Mouse (Mus musculus) forebrain, embryonic 11.5 days (tissue): ENCODE data around the gene Rab19. TPM values are rescaled to one million over a fixed set of nuclear protein-coding genes. Genes with fewer than 3 reads are reported as not detected.
A peak's percentile ranks its signal among the peaks of the same experiment; 100 is the strongest.
"Not testable (repeated sequence)": the region's sequence is repeated elsewhere in the genome, so short reads cannot be mapped to it uniquely, and the experiment has no call there.

Experiments used
- ATAC-seq: fragments of 200-750 bp; cut with Nextera tagmentation; replicated peaks from 2 replicates; pipeline ENCODE4 v1.8.0; 2017; ENCODE audit warnings: moderate TSS enrichment; ENCODE audit not compliant: low FRiP score
- DNase-seq: peaks from one replicate; pipeline ENCODE4 v3.0.0-alpha.2; 2017; ENCODE audit warnings: low spot score
- H3K27ac ChIP-seq: fragments of 300-500 bp; sonication (generic); 2 replicates; pipeline ENCODE4 v1.5.1; 2014; ENCODE audit warnings: low read depth, low read length
- H3K27me3 ChIP-seq: fragments of 300-500 bp; sonication (generic); 2 replicates; pipeline ENCODE4 v1.6.1; 2014; ENCODE audit warnings: mild to moderate bottlenecking, low read length, mixed read lengths; ENCODE audit not compliant: control insufficient read depth, insufficient read depth
- H3K36me3 ChIP-seq: fragments of 300-500 bp; sonication (generic); 2 replicates; pipeline ENCODE4 v1.6.1; 2014; ENCODE audit warnings: mild to moderate bottlenecking, low read length, moderate library complexity, mixed read lengths; ENCODE audit not compliant: control insufficient read depth, insufficient read depth
- H3K4me1 ChIP-seq: fragments of 300-500 bp; sonication (generic); replicated peaks from 2 replicates; pipeline ENCODE4 v1.6.1; 2014; ENCODE audit warnings: low read length, mixed read lengths; ENCODE audit not compliant: control insufficient read depth, insufficient read depth
- H3K4me2 ChIP-seq: fragments of 300-500 bp; sonication (generic); 2 replicates; pipeline ENCODE4 v1.6.1; 2014; ENCODE audit warnings: low read depth, mild to moderate bottlenecking, low read length, moderate library complexity, mixed read lengths; ENCODE audit not compliant: severe bottlenecking
- H3K4me3 ChIP-seq: fragments of 300-500 bp; sonication (generic); 2 replicates; pipeline ENCODE4 v1.5.1; 2014; ENCODE audit warnings: low read depth, low read length
- H3K9ac ChIP-seq: fragments of 300-500 bp; sonication (generic); 2 replicates; pipeline ENCODE4 v1.6.1; 2014; ENCODE audit warnings: low read length
- H3K9me3 ChIP-seq: fragments of 300-500 bp; sonication (generic); 2 replicates; pipeline ENCODE4 v1.6.1; 2016; ENCODE audit warnings: low read length, mixed read lengths; ENCODE audit not compliant: control insufficient read depth
- WGBS: fragments of 180-500 bp; shearing (Covaris S2); extraction: QIAGEN DNeasy Blood & Tissue Kit; methylation state at CpG from one replicate; pipeline ENCODE4 v1.1.7; 2014; 5-methylcytosine and 5-hydroxymethylcytosine counted together
- polyA plus RNA-seq: library from polyadenylated mRNA; unstranded; fragments of >200 nt; fragmentation: Nextera tagmentation; extraction: Ambion mirVana; gene quantifications from 2 replicates; pipeline ENCODE4 v1.2.1, GENCODE M21; 2014

The Rab19 gene
- polyA plus RNA-seq, 1 experiment from 2014 or later: 0.55 TPM

DNA sequence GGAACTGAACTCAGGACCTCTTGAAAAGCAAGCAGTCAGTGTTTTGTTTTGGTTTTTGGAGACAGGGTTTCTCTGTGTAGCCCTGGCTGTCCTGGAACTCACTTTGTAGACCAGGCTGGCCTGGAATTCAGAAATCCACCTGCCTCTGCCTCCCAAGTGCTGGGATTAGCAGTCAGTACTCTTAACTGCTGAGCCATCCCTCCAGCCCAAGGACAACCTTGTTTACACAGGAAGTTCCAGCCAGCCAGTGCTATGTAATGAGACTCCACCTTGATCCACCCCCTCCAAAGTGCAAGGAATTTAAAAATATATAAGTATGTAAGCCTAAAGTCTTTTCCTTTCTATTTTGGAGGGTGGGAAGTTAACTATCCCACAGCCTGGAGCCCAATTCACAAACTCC lies 35.7 kb downstream of the Rab19 start:
- not testable (repeated sequence) for DNase-seq, ATAC-seq, H3K4me2 ChIP-seq, H3K27ac ChIP-seq, H3K4me1 ChIP-seq, H3K27me3 ChIP-seq, H3K4me3 ChIP-seq, H3K36me3 ChIP-seq, H3K9me3 ChIP-seq, H3K9ac ChIP-seq

DNA sequence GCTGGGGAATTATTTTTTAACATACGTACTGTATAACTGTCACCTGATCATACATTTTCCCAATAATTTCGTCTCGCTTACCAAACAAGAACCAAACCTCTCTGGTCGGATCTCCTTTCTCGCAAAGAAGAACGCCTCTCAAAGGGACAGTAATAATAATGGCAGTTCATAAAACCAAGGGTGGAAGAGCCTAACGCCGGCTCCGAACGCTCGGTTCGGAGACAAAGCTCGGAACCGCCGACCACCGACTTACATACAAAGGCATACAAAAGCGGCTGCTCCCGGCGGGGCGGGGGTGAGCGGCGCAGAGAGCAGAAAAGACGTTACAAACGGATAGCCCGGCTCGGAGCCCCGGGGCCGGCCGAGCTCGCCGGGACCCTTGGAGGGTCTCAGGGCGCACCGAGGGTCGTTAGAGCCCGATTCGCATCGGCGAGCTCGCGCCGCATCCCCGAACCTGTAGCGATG lies 38.4 kb downstream of the Rab19 start:
- Histone ChIP-seq H3K9ac (peak overlapping the region; percentile 87), H3K4me3 (peak overlapping the region; percentile 98), H3K27ac (peak overlapping the region; percentile 73), H3K36me3 (no peaks in the 10 kb centered on the region), H3K4me2 (peak overlapping the region; percentile 65), H3K27me3 (no peaks in the 10 kb centered on the region), H3K9me3 (no peaks in the 10 kb centered on the region), H3K4me1 (peaks cover 5% of the 10 kb centered on the region; the same call in 1 of the 2 replicates)
- WGBS: under 1% methylated on average over 43 of the region's 43 CpGs
- ATAC-seq (peak; percentile 21), DNase-seq (no peak)

DNA sequence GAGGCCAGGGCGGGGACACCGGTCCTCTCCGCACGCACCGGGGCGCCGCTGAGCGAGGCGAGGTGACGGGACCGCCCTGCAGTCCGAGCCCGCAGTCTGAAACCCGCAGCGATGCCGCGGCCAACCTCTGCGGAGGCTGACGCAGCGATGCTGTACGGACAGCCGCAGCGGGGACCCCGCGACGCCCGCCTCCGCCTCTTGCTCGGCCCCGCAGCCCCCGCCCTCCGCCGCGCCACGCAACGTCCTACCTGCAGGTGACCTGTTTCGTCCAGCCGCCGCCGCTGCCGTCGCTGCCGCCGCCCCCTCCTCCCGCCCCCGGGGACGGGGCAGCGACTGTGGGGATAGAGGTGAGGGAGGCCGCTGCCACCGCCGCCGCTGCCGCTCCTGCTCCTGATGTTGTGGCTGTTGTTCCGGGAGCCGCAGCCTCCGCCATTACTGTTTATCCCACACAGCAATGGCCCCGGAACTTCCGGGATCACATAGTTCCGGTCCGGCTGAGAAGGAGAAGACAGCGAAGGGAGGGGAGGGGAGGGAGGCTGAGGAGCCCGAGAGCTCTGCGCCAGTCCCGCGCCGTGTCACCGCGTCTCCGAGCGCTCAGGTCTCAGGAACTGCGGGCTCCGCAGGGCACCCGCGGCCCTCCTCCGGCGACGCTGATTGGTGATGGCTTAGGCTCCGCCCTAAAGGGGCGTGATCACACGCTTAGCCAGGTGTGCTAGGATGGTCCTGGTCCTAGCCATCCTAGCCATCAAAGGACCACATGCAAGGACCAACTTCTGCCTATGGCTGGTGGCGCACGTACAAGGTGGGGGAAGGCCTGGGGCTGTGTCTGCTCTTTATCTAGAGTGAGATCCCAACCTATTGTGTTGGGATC lies 39.1 kb downstream of the Rab19 start, which contains the start of gene Mkrn1:
TSS of gene Mkrn1 (minus strand) at position 612 of the 871 bp plus-strand sequence.
- Histone ChIP-seq H3K9me3 (no peaks in the 10 kb centered on the region), H3K9ac (peak within 1 kb of the TSS; percentile 87), H3K36me3 (no peaks in the 10 kb centered on the region), H3K4me2 (peak within 1 kb of the TSS; percentile 65), H3K4me1 (peaks cover 5% of the 10 kb centered on the region; the same call in 1 of the 2 replicates), H3K27ac (peak within 1 kb of the TSS; percentile 73), H3K4me3 (peak within 1 kb of the TSS; percentile 98), H3K27me3 (no peaks in the 10 kb centered on the region)
- peak; percentile 89 for DNase-seq
- under 1% methylated on average over 76 of the region's 82 CpGs for WGBS
- peak; percentile 93 for ATAC-seq

DNA sequence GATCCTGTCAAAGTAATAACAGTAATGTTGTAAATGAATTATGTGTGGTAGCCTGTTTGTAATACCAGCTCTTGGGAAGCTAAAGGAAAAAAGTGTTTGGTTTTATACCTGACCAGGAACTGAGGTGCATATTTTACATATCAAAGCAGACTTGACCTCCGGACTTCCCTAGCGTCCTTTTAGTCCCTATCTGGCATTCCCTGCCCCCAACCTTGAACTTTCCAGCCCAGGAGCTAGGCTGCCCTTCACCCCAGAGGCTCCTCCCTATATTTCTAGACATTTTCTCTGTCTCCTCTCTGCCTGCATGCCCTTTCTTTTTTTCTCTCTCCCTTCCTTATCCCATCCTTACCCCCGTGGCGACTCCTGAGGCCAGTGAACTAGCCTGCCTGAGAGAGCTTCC lies 39.9 kb downstream of the Rab19 start:
- peaks cover 5% of the 10 kb centered on the region; the same call in 1 of the 2 replicates for H3K4me1 ChIP-seq
- no peak overlapping the region for H3K27ac ChIP-seq
- no peaks in the 10 kb centered on the region for H3K36me3 ChIP-seq
- no peak for DNase-seq
- H3K27me3 ChIP-seq: no peaks in the 10 kb centered on the region
- H3K4me2 ChIP-seq: no peak overlapping the region
- no peak for ATAC-seq
- H3K9ac ChIP-seq: no peak overlapping the region
- no peak overlapping the region; the same call in 1 of the 2 replicates for H3K4me3 ChIP-seq
- no peaks in the 10 kb centered on the region for H3K9me3 ChIP-seq
- WGBS: 41% methylated on average over 4 of the region's 4 CpGs

DNA sequence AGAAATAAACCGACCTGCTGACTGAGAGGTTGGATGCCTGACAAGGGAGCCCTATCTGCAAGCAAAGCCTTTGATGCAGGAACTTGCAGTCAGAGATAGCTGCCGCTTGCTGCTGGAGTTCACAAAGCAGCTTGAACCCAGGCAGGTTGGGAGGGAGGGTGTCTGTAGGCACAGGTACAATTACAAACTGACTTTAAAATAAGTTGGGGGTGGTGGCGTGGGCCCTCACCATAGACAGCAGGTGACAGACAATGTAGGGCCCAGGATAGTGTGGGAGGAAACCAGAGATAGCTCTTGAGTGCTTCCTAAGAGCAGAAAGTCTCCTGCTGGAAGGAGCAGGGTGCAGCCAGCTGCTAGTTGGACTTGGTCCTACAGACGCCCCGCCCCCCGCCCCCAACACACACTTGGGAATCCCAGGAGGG lies 42.2 kb downstream of the Rab19 start:
- DNase-seq (no peak), ATAC-seq (no peak)
- H3K9me3 ChIP-seq: no peaks in the 10 kb centered on the region
- H3K4me1 ChIP-seq: peaks cover 5% of the 10 kb centered on the region; the same call in 1 of the 2 replicates
- no peaks in the 10 kb centered on the region for H3K27me3 ChIP-seq
- H3K4me3 ChIP-seq: no peak overlapping the region
- H3K27ac ChIP-seq: no peak overlapping the region
- H3K36me3 ChIP-seq: no peaks in the 10 kb centered on the region
- no peak overlapping the region for H3K9ac ChIP-seq
- WGBS: 78% methylated on average over 6 of the region's 6 CpGs
- no peak overlapping the region for H3K4me2 ChIP-seq

DNA sequence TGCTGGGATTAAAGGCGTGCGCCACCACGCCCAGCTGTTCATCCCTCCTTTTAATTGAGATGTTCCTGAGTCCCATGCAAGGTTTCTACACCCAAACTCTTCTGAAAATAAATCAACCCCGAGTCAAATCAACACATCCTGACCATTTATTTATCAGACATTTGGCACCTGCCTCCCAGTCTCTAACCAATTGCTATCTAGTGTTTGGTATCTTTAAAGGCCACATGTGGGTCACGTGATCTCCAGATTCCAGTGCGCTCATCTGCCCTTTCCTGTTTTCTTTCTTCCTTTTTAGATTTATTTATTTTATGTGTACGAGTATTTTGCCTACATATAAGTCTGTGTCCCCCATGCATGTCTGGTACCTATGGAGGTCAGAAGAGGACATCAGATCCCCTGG lies 42.7 kb downstream of the Rab19 start:
- DNase-seq (no peak), ATAC-seq (no peak)
- no peaks in the 10 kb centered on the region for H3K27me3 ChIP-seq
- 92% methylated on average over 7 of the region's 7 CpGs for WGBS
- no peaks in the 10 kb centered on the region for H3K9me3 ChIP-seq
- H3K27ac ChIP-seq: no peak overlapping the region
- no peak overlapping the region for H3K4me3 ChIP-seq
- H3K9ac ChIP-seq: no peak overlapping the region
- no peak overlapping the region for H3K4me2 ChIP-seq
- H3K36me3 ChIP-seq: no peaks in the 10 kb centered on the region
- peaks cover 5% of the 10 kb centered on the region; the same call in 1 of the 2 replicates for H3K4me1 ChIP-seq

DNA sequence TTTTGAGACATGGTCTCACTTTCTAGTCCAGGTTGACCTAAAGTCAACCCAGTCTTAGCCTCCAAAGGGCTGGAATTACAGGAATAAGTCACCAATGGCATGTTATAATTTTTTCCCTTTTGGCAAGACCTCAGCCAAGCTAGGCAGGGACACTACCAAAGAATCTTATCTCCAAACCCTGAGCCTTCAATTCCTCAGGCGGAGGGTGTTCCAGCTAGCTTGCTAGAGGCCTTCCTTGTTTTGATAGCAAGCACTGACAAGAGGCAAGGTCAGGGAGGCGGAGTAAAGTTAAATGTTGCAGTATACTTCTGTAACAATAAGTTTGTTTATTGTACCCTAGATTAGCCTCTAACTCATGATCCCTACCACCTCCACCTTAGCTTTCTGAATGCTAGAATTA lies 44.2 kb downstream of the Rab19 start:
- H3K4me1 ChIP-seq: no peaks in the 10 kb centered on the region
- H3K9ac ChIP-seq: no peak overlapping the region
- no peak overlapping the region for H3K27ac ChIP-seq
- no peaks in the 10 kb centered on the region for H3K36me3 ChIP-seq
- no peak overlapping the region for H3K4me2 ChIP-seq
- H3K27me3 ChIP-seq: no peaks in the 10 kb centered on the region
- DNase-seq: no peak
- no peak overlapping the region for H3K4me3 ChIP-seq
- no peaks in the 10 kb centered on the region for H3K9me3 ChIP-seq
- WGBS: 99% methylated on average over 2 of the region's 2 CpGs
- no peak for ATAC-seq

DNA sequence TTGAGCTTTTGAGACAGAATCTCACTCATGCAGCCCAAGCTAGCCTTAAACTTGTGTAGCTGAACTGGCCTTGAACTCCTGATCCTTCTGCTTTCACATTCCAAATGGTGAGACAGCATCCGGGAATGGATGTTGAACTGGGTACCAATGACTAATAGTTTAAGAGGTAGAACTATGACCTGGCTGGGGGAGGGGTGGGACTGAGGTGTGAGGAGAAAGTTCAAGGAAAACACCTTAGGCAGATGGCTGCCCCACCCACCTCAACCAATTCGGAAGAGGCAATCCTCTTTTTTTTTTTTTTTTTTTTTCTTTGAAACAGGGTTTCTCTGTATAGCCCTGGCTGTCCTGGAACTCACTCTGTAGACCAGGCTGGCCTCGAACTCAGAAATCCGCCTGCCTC lies 45.8 kb downstream of the Rab19 start:
- no peak for DNase-seq
- 87% methylated on average over 4 of the region's 4 CpGs for WGBS
- Histone ChIP-seq H3K9ac (no peak overlapping the region), H3K4me1 (no peaks in the 10 kb centered on the region), H3K27ac (no peak overlapping the region), H3K9me3 (no peaks in the 10 kb centered on the region), H3K4me3 (no peak overlapping the region), H3K27me3 (no peaks in the 10 kb centered on the region), H3K4me2 (no peak overlapping the region), H3K36me3 (no peaks in the 10 kb centered on the region)
- no peak for ATAC-seq
